Mouse (Mus musculus): ENCODE measurements around the gene Dok1. TPM values are rescaled to one million over a fixed set of nuclear protein-coding genes. Genes with fewer than 3 reads are reported as not detected.

The Dok1 gene
- total RNA-seq, 2 experiments from 2014 or later = 1.3 to 4.1 TPM

- Histone ChIP-seq H3K4me3 (peak overlapping the region; percentile 58; the same call in 1 of the 2 replicates), H3K27ac (no peak overlapping the region)
- no peak for DNase-seq
- no peak for TF ChIP-seq CTCF (IDR thresholded peaks at IDR 0.05)
- intact Hi-C loops (cut with DNase I) = no loop called here
Measured at GRCm38 (mm10) chr6:83068221-83068620, 35.0 kb upstream of the Dok1 start.

GRCm38 (mm10) chr6:83066441-83066840, 33.2 kb upstream of the Dok1 start:
- no peak for DNase-seq

DNA sequence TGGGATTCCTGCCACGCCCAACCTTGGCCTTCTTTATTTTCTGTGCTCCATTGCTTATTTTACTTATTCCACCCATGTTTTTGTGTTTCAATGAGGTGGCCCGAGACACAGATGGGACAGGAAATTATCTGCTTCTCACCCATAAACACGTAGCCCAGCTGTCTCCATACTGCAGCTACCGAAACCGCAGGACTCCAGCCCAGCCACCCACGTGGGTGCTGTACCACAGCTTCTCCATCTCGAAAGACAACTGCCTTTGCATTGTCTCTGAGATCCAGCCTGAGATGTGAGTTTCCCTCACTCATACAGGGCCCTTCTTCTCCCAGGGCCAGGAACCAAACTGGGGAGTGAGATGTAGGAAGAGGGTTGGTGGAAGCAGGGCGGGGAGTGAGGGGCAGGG, 32.7 kb upstream of the Dok1 start:
- TF ChIP-seq CTCF (IDR thresholded peaks at IDR 0.05) = no peak
- Histone ChIP-seq H3K27ac (no peak overlapping the region), H3K4me3 (no peak overlapping the region)
- DNase-seq = no peak
- intact Hi-C loops (cut with DNase I) = no loop called here

More at GRCm38 (mm10) chr6:83066441-83066840, 33.2 kb upstream of the Dok1 start:
- TF ChIP-seq CTCF (IDR thresholded peaks at IDR 0.05) = no peak
- H3K27ac ChIP-seq = no peak overlapping the region
- H3K4me3 ChIP-seq = no peak overlapping the region
- intact Hi-C loops (cut with DNase I) = no loop called here

DNA sequence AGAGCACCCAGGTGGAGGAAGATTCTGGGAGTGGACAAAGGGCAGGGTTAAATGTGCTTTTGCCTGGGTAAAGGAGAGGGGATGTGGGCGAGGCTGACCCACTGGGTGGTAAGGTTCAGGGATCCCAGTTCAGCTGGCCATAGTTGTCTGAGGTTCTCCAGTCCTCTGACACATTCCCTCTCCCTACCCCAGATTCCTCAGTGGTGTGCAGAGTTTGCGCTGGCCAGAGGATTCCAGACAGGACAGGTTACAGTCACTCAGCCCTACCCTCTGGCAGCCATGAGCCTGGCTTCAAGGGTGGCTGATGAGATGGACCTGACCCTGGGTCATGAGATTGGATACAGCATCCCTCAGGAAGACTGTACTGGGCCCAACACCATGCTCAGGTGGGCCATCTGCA, 25.5 kb upstream of the Dok1 start:
- TF ChIP-seq CTCF (IDR thresholded peaks at IDR 0.05) = no peak
- no peak for DNase-seq
- intact Hi-C loops (cut with DNase I) = loop anchor here (5.0 kb wide), 1 partner anchor 104 kb away; no protein-coding TSS in a partner anchor
- Histone ChIP-seq H3K4me3 (no peak overlapping the region), H3K27ac (no peak overlapping the region)

DNA sequence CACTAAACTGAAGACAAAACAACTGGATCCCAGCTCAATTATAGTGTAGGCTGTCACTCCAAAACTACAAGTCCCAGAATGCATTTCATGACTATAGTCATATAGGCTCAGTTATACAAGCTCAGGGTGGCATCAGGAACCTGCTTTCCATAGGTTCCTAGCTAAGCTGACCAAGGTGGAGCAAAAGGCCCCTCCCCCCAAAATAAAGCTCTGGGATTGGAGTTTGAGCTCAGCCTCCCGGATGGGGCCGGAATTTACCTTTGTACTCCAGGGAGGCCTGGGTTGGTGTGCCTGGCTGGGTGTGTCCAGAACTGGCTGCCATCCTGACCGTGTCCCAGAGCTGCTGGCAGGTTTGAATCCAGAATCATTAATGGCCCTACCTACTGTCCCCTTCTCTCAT, 24.5 kb upstream of the Dok1 start, which contains the start of gene Dqx1:
Gene Dqx1 (plus strand): TSS at position 55 of the 400 bp plus-strand sequence.
- intact Hi-C loops (cut with DNase I) = loop anchor here (5.0 kb wide), 1 partner anchor 105 kb away; no protein-coding TSS in a partner anchor
- no peak for DNase-seq
- no peak for TF ChIP-seq CTCF (IDR thresholded peaks at IDR 0.05)
- Histone ChIP-seq H3K4me3 (no peak within 1 kb of the TSS), H3K27ac (no peak within 1 kb of the TSS)

- peak within 1 kb of the TSS; percentile 91 for H3K27ac ChIP-seq
- DNase-seq = no peak
- peak within 1 kb of the TSS; percentile 85 for H3K4me3 ChIP-seq
- intact Hi-C loops (cut with DNase I) = loop anchor here (1.0 to 5.0 kb wide), 4 partner anchors 22 to 107 kb away; partner anchors contain the start of genes Ccdc142, Gm42688 and Pcgf1
- TF ChIP-seq CTCF (IDR thresholded peaks at IDR 0.05) = peak; percentile 51
Measured at GRCm38 (mm10) chr6:83054871-83055431, 21.7 kb upstream of the Dok1 start, which contains the start of gene Htra2. TSS of gene Htra2 (minus strand) at chr6:83055273.

DNA sequence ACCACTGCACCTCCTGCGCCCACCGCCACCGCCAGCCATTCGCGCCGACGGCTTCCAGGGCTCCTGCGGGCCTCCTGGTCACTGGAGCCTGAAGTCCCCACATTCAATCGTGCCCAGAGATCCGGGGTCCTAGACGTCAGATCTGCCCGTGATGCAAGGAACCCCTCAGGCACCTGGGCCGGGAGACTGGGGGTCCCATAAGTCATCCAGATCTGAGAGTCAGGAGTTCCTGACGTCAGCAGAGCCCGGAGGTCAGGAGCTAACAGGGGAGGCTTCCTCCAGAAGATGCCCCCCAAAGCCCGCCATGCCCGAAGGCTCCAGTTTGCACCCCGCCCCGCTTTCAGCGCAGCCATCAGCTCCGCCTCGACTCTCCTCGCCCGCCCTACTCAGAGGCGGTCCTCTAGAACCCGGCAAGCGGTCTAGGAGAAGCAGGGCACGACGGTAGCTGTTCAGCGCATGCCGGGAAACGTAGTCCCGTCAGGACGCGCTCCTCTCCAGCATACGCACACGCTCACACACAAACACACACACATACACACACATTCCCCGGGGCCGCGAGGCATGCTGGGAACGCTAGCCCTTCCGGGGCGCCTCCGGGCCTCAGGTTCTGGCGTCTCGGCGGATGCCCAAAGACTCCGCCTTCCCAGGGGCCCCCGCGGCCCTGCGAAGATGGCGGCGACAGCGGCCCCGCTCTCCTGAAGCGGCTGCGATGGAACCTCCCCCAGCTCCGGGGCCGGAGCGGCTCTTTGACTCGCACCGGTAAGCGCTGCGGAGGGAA, 21.0 kb upstream of the Dok1 start, which contains the start of gene Aup1:
Gene Aup1 (plus strand): TSS at position 448 of the 778 bp plus-strand sequence.
- DNase-seq = peak; percentile 98
- TF ChIP-seq CTCF (IDR thresholded peaks at IDR 0.05) = no peak
- Histone ChIP-seq H3K4me3 (peak within 1 kb of the TSS; percentile 85), H3K27ac (peak within 1 kb of the TSS; percentile 91)
- intact Hi-C loops (cut with DNase I) = loop anchor here (1.0 to 2.0 kb wide), 3 partner anchors 23 to 58 kb away; partner anchors contain the start of genes Ccdc142, Gm42688 and Pcgf1

- DNase-seq = peak; percentile 53
- H3K4me3 ChIP-seq = peak overlapping the region; percentile 85
- intact Hi-C loops (cut with DNase I) = no loop called here
- peak overlapping the region; percentile 91 for H3K27ac ChIP-seq
- TF ChIP-seq CTCF (IDR thresholded peaks at IDR 0.05) = no peak
Measured at GRCm38 (mm10) chr6:83053136-83053960, 20.1 kb upstream of the Dok1 start.

DNA sequence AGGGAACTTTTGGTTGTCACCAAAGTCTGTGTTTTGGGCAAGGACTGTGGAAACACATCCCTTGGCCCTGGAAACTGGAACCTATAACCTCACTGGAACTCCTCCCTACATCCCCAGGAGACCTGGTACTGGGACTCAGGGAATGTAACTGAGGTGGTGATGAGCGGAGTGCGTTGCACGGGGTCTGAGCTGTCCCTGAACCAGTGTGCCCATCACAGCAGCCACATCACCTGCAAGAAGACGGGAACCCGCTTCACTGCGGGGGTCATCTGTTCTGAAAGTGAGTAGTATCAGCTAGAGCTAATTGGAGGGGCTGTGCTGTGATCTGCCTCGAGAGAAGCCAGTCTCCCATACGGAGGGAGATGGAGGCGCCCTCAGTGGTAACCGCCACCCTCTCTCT, 16.1 kb upstream of the Dok1 start:
- no peak overlapping the region for H3K4me3 ChIP-seq
- intact Hi-C loops (cut with DNase I) = no loop called here
- no peak overlapping the region for H3K27ac ChIP-seq
- TF ChIP-seq CTCF (IDR thresholded peaks at IDR 0.05) = no peak
- DNase-seq = no peak

DNA sequence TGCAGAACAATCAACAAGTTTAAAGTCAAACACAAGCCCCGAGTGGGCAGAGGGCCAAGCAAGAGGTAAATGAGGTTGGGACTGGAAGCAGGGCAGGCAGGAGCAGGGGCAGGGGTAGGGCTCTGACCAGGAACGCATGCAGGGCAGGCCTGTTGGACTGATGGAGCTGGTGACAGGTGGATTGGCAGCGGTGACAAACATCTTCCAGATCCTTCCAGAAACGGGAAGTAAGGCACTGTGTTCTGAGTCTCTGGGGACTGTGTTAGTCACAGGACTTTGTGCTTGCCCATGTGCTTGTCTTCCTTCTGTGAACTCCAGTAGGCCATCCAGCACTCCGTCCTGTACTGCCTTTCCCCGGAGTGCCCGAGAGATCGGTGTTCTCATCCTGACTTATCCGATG, 11.5 kb upstream of the Dok1 start:
- no peak for TF ChIP-seq CTCF (IDR thresholded peaks at IDR 0.05)
- no peak overlapping the region for H3K4me3 ChIP-seq
- no peak for DNase-seq
- no peak overlapping the region for H3K27ac ChIP-seq
- intact Hi-C loops (cut with DNase I) = no loop called here

DNA sequence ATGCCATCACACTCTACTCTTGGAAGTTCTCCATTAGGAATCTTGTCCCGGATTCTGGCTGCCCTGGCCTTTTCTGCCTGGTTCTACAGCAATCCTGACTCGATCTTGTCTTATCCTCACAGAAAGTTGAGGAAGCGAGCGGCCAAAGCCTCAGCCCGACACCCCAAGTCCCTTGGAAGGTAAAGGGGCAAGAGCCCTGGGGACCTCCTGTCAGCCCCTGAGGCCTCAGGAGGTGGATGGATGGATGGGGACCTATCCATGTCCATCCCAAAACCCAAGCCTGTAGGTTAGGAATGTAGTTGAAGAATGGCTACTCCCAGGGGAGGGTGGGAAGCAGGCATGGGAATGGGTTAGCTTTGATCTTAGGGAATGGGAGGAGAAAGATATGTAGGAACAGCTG, 10.7 kb upstream of the Dok1 start:
- Histone ChIP-seq H3K4me3 (no peak overlapping the region), H3K27ac (peak overlapping the region; percentile 12; the same call in 1 of the 2 replicates)
- DNase-seq = no peak
- TF ChIP-seq CTCF (IDR thresholded peaks at IDR 0.05) = no peak
- intact Hi-C loops (cut with DNase I) = no loop called here

- intact Hi-C loops (cut with DNase I) = no loop called here
- DNase-seq = no peak
- no peak for TF ChIP-seq CTCF (IDR thresholded peaks at IDR 0.05)
- no peak overlapping the region for H3K4me3 ChIP-seq
- H3K27ac ChIP-seq = peak overlapping the region; percentile 12; the same call in 1 of the 2 replicates
Measured at GRCm38 (mm10) chr6:83043561-83043960, 10.3 kb upstream of the Dok1 start.
